Mouse (Mus musculus): Measurements from ENCODE around the gene Gm38392.

Gm38392 gene

DNA sequence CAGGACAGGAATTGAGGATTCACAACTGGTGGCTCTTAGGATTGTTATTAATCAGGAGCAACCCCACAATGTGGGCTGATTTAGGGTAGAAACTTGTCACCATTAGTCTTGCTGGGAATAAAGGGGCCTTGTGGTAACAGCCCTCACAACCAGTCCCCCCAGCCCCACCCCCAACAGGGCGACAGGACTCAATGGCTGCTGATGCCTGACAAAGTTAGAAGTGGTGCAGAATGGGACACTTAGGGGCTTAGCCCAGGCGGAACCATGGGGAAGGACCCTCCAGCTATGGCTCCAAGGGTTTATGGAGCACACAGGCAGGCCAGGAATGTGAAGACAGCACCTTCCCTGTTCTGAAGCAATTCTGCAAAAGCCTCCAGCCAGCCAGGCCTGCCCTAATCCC is 51.4 kb downstream of the Gm38392 start:
- DNase-seq (ENCODE audit: low read depth, low spot score), result no peak

DNA sequence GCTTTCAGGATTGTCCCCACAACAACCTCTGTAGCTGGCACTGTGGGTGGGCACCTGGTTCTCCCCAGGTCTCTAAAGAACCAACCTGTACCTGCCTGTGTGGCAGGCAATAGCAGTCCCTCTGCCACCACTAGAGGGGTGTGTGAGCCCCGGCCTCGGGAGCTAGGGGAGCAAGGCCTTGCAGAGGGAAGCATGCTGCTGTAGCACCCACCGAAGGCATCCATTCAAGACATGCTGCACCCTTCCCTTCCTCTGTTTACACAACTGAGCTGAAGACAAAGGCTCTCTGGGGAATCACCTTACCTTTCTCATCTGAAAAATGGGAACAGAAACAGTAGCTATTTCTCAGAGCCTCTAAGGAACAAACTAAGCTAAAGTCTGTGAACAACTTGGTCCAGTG is 51.8 kb downstream of the Gm38392 start:
- peak; percentile 74 for DNase-seq (ENCODE audit: low read depth, low spot score)

DNA sequence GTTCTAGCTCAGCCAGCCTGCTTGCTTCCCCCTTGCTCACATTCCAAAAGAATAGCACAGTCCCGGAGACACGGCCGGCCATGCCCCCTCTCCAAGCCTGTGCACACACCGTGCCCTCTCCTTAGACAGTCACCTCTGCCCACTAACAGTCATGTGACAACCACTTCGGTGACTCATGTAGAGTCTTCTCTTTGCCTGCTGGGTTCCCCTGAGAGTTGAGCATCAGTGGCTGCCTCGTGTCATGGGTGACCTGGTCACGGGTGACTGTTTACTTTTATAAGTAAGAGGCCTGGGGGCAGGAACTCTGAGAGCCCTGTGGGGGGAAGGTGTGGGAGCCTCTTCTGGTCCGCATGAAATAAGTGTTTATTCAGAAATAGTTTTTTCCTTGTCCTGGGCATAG is 53.0 kb downstream of the Gm38392 start:
- DNase-seq (ENCODE audit: low read depth, low spot score), result no peak

DNA sequence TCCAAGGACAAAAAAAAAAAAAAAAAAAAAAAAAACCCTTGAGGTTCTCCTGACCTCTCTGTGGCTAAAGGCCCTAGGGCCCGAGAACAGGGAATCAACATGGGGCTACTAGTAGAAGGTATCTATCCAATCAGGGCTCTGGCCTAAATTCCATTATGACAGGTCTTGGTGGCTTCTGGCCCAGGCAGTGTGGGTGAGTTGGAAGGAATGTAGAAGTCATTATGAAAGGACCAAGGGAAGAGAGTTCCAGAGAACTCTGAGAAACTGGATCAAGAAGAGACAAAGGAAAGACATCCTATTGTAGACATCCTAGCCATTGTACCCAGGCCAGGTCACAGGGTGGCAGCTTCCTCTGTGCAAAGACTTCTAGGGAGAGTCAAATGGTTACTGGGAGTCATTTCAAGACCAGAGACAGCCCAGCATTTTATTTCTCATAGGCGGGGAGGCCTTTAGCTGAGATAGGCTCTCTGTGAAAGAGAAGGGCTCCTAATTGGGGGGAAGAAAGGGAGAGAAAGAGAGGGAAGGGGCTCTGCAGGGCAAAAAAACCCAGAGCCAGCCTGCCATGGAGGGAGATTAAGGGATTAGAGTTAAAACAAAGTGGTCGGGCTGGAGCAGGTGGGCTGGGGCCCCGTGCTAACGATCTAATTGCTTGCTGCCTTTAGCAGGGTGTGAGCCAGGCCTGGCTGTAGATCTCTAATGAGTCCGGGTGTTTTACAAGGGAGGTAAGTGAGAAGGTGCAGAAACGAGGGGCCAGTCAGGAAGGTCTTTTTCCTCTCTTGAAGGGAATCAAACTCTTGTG is 54.0 kb downstream of the Gm38392 start:
- no peak for DNase-seq (ENCODE audit: low read depth, low spot score)

DNA sequence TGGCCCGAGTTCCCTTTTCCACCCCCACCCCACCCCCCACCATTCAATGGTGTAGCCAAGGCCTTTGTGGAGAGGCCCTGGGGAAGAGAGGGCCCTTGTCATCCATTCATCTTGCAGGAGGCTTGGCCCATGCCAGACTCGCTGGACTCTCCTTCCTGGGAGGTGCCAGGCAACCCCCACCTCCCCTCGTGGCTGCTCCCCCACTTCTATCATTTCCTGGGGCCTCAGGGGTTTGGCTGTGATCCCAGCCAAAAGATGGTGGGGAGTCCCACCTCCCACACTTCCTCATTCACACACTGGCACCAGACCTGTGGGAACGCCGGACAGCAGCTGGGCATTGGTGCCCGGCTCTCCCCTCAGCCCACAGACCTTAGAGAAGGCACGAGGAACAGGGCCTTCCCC is 54.7 kb downstream of the Gm38392 start:
- no peak for DNase-seq (ENCODE audit: low read depth, low spot score)

DNA sequence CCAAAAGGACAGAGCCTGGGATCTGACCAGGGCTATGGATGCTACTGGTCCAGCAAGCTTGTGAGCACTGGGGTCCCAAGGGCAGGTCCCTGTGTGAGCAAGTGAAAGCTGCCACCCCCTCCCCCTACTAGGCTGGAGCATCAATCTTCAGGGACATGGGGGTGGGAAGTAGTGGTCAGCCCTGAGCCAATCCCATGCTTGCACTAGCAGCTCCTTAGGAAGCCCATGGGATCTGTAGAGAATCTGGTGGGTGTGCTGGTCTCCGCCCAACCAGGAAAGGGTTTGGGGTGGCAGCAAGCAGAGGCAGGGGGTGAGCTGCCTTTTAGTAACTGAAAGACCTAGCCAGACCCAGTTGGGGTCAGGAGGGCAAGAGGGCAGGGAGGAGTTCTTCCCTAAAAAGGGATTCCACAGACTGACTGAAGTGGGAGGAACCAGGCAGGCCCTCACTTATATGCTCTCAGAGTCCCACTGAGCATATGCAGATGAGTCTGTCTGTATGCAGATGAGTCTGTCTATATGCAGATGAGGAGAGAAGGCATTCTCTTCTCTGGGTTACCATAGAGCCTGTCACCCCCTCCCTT is 55.9 kb downstream of the Gm38392 start:
- peak; percentile 96 for DNase-seq (ENCODE audit: low read depth, low spot score)

DNA sequence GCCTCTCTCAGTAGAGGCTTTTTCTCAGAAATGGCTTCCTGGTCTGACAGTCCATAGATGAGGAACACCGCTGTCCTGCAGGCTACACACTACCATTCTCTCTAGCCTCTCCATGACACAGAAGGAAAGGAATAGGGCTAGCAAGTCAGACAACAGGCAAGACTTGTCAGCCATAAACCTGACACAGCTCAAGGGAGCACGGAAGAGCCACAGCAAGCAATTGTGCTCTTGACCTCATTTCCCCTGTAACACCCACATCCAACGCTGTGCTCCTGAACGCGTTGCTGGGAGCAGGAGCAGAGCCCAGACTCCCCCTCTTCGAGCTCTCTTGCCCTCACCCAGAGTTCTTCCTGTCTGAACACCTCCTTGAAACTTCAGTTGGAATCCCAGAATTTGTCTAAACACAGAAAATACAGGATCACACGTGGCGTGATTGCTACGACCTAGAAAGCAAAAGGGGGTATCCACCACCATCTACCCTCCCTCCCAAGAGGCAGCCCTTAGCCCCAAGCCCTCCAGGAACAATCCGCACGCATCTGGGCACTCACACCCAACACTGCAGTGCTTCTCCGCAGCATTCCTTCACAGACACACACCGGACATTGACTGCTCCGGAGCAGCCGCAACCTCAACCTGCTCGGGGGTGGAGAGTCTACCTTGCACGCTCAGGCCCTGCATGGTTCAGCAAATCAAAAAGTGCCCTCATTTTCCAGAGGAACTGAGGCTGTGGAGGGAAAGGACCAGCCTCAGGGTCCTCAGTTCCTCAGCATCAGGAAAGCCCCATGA is 56.6 kb downstream of the Gm38392 start:
- DNase-seq (ENCODE audit: low read depth, low spot score), result no peak

DNA sequence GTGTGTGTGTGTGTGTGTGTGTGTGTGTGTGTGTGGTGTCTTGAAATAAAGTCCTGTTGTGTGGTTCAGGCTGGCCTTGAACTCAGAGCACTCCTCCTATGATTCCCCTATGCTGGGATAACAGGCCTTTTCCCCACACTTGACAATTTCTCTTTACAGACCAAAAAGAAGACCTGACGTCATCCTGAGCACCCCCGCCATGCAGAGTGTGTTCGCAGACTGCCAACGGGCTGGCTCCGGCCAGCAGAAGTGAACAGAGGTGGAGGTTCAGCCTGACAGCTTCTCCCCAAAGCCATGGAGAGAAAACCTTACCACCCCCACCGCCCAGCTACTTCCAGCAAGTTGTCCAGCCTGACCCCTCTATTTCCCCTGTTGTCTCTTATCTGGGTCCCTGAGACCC is 57.5 kb downstream of the Gm38392 start:
- DNase-seq (ENCODE audit: low read depth, low spot score), result no peak

DNA sequence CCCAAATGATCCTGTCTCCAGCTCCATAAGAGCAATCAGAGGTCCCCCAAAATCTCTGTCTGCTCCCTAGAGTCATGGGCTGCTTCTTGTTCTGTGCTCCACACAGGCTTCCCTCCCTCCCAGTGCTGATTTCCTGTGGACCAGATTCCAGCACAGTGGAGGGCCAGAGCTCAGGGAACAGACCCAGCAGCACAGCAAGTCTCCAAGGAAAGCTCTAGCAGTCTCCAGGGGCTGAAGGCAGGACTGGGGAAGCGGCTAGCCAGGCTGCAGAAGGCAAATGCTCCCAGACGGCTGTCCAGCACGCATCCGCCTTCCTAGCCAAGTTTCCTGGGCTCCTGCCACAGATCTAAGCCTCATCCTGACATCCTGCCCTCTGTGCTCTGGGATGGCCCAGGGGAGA is 58.1 kb downstream of the Gm38392 start:
- DNase-seq (ENCODE audit: low read depth, low spot score), result no peak

DNA sequence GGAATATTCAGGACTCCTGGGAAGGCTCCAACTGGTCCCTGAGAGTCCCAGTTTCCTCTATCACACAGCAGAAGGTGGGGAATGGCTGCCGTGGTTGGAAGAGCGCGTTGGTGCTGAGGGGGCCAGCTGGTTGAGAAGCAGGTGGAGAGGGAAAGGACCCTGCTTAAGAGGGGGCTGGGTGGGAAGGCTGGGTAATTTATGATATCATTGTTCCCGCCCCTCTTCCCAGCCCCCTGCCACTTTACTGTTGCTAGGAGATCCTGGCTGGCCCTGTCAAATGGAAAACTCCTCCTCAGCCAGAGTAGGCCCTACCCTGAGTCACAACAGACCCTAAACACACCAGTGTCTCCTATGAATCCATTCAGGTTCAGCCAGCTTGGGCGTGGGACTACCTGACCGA is 59.0 kb downstream of the Gm38392 start:
- no peak for DNase-seq (ENCODE audit: low read depth, low spot score)

DNA sequence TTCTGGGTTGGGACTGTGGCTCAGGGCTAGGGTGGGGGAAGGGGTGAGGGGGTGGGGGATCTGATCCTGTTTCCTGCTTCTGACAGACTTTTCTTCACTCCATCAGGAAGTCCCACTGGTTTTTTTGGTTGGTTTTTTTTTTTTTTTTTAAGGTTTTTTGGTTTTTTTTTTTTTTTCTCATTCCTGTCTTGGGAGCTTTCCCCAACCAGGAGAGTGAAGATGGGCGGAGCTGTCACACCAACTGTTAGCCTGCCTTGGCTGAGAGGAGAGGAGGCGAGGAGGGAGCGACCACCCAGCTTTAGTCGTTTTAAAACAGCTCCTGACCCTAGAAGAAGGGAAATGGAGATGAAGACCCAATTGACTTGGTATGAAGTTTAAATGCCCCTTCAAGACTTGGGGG is 59.8 kb downstream of the Gm38392 start:
- DNase-seq (ENCODE audit: low read depth, low spot score), result peak; percentile 34

DNA sequence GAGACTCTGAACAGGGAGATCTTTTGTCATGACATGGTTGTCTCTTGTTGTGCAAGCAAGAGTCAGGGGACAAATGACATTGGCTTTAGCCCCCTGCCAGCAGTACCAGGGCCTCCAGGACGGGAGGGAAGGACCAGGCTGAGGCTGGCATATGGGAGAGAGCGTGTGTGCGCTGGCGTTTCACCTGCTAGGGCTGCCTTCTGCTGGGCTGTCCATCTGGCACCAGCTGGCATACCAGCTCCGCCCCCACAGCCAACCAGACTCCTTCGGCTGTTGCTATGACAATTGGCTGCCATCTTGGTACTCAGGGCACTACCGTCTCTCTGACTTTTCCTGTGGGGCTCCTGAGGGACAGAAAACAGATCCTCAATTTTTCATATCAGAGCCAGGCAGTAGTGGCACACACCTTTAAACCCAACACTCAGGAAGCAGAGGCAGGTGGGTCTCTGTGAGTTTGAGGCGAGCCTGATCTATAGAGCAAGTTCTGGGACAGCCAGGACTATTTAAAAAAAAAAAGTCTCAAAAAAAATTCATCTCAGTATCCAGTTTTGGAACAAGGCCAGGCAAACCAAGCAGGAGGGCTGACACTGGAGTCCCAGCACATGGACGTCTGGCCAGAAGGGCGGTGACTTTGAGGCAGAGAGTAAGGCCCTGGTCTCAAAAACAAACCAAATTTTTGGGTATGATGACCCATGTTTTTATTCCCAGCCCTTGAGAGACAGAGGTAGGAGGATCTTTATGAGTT is 60.7 kb downstream of the Gm38392 start:
- DNase-seq (ENCODE audit: low read depth, low spot score), result no peak

DNA sequence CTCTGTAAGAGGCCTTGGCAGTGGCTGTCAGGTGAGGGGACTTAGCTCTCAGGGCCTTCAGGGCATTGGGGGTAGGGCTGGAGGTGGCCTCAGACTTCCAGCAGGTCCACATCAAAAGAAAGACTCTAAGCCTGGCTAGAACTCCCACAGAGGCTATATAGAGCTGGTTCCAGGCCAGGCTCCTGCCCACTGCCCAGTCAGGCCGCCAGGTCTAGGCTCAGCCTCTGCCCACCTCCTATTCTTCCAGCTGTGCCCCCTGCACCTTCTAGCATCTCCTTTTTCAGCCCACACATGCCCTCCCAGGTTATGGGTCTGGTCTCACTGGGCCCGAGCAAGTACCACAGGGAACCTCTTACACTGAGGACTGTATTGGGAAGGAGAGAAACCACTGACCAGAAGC is 62.1 kb downstream of the Gm38392 start:
- DNase-seq (ENCODE audit: low read depth, low spot score), result no peak

DNA sequence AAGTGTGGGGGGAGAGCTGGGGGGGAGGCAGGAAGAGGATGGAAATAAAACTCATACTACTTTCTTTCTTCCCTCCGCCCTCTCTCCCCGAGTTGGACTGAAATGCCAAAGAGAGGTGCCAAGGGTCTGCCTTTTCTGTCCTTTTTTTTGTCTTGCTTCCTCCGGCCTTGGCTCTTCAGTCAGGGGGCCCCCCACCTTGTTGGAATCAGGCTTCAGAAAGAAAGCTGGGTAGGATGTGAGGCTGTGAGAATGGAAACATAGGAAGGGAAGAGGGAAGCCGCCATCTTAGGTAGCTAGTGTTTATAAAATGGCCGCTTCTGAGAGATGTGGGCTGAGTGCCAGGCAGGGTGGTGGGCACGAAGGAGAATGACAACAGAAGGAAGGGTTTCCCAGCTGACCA is 64.6 kb downstream of the Gm38392 start:
- no peak for DNase-seq (ENCODE audit: low read depth, low spot score)

DNA sequence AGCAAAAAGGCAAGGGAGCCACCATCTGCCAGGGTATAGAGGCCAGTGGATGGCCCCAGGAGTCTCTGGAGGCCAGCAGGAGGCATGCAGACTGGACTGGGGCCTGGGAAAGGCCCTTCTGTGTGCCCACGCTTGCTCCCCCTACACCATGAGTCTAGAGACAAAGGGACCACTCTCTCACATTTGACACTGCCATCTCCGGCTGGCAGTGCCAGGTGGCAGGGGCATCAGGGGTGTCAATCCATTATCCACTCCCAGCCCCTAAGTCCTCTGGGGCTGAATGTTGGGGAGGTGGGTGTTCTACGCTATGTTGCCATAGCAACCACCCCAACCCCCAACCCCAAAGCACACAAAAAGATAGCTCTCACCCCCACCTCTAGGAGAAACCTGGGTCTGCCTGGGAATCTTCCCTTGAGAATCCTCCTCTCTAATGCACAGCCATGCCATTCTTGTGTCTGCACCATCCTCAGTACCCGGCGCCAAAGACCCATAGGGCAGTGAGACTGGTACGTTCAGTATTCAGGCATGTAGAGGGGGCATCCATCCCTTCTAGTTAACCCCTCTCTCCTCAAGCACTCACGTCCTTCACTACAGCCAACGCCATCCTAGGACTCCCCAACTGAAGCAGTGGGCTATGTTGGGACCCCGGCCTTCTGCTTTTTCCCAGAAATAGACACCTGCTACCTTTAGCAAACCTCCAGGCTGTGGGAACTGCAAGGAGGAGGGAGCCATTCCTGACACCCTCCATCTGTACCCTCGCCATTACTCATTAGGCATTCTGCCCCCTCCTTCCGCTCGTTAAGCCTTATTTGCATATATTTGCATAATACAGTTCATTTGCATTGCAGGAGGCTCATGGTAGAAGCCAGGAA is 65.3 kb downstream of the Gm38392 start:
- no peak for DNase-seq (ENCODE audit: low read depth, low spot score)

DNA sequence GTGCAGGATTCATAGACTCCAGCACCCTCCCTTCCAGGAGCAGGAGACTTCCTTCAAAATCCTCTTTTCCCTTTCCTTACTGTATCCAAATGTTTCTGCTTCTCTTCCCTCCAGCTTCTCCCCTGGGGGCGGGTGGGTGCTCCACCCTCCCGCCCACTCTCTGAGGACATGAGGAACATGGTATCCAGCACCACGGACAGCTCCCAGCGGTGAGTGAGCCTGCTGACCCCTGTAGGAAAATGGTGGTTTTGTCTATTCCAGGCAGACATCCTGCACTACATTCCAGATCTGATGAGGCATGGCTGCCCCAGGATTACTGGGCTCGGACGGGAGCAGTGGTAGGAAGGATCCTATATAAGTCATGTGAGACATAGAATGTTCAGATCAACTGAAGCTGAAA is 66.2 kb downstream of the Gm38392 start:
- DNase-seq (ENCODE audit: low read depth, low spot score), result peak; percentile 93

DNA sequence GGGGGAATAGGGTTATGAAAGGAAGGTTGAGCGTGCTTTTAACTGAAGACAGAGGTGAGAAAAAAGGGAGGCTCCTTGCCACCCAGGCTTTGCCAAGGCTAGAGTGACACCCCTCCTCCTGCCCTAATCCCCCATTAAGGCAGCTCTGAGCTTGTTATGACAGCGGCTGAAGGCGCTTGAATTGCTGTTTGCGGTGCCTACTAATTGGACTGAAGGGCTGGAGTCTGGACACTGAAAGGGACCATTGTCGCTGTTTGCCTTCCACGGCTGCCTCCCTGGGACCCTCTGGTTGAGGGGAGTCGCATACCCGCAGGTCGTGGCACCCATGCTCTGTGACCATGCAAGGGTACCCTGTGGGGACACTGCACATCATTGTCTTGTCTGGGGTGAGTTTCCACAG is 67.1 kb downstream of the Gm38392 start:
- DNase-seq (ENCODE audit: low read depth, low spot score), result no peak

DNA sequence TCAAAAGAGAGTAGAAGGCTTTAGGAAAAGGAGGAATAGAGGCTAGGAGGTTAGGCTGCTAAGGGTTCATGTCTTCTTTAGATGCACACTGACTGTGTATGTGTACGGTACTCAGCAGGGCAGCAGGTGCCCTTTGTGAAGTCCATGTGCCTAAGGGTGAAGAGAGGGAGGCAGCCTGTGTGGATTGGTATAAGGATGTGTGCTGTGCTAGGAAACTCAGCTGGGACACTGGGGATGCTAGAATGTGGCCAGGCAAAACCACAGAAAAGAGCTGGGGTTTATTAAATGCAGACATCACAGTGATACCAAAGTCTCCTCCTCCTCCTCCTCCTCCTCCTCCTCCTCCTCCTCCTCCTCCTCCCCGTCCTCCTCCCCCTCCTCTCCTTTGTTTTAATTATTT is 69.3 kb downstream of the Gm38392 start:
- no peak for DNase-seq (ENCODE audit: low read depth, low spot score)

DNA sequence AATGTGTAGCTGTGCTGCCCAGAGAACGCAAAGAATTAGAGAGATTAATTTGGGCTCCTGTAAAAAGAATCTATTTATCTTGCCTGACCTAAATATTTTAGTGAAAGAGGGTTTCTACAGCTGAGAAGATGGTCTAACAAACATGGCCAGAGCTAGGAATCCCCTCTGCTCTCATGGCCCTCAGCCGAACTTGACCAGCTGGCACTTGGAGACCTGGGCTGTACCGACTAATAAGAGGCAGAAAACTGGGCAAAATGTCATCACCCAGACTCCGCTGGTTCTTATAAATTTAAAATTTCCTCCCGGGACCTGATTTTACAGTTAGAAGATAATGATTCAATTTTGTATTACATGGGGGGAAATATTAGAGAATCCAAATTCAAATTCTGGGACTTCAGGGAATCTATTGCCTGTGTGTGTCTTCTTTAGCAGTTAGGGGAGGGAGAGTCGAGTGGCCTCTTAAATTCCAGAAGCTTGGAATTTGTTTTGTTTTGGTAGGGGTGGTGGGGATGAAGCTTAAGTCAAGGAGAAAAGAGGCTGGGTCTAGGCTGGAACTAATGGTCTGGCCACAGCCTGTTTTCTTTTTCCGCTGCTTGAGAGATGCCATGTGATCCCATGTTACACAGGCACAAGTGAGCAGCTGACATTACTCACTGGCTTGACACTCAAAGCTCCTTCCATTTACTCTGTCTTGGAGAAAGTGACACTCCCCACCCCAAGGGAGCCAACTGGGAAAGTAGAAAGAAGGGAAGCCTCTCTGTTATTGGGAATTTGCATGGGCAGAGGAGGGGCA is 70.3 kb downstream of the Gm38392 start:
- no peak for DNase-seq (ENCODE audit: low read depth, low spot score)

DNA sequence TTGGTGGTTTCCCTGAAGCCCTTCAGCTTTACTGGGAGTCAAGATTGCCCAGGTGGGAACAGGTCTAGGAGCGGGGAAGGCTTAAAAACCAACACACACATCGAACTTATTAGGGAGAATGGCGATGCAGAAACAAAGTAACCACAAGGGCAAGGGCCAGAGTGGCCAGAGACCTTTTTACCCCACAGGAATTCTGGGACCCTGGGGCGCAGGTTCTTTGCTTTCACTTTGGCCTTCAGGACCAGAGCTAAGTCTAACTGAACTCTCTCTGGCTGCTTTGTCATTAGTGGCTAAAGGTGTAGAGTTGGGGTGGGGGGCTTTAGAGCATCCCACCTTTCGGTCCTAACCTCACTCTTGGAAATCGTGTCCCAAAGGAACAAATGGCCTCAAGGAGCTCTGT is 70.9 kb downstream of the Gm38392 start:
- no peak for DNase-seq (ENCODE audit: low read depth, low spot score)

Measured in ES-CJ7 (cell line).